Mouse (Mus musculus) CD8-positive naive resting alpha-beta T cell, adult 2 months (primary cell): ENCODE data around the gene Gbp10.
"Not testable (repeated sequence)": the region's sequence is repeated elsewhere in the genome, so short reads cannot be mapped to it uniquely, and the experiment has no call there.

Experiments used
- DNase-seq, 2 experiments: peaks; one replicate each; pipeline ENCODE4 v3.0.0; 2022; ENCODE audit warnings: low read depth in 2 of 2, low spot score in 2 of 2

Gbp10 gene

GRCm38 (mm10) chr5:105239483-105240047, at the start of gene Gbp10:
Gene Gbp10 (minus strand): TSS chr5:105239533.
- DNase-seq, result peak; percentile 8 to 14

- DNase-seq, result not testable (repeated sequence)
Measured at GRCm38 (mm10) chr5:105260673-105261072, 21.3 kb upstream of the Gbp10 start.

DNA sequence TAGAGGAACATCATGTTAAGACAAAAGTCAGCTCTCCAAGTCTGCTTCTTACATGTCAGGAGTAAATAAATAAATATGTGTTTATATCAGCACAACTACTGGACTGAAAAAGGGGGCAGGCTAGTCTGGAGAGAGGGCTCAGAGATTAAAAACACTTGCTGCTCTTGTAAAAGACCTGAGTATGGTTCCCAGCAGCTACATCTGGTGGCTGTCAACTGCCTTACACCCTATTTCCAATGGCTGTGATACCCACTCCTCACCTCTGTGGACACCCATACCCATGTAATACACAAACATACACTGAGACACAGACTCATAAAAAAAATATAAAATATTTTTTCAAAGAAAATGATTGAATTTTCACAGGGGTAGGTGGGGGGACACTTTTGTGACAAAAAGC, 13.2 kb upstream of the Gbp10 start:
- DNase-seq, result no peak

DNA sequence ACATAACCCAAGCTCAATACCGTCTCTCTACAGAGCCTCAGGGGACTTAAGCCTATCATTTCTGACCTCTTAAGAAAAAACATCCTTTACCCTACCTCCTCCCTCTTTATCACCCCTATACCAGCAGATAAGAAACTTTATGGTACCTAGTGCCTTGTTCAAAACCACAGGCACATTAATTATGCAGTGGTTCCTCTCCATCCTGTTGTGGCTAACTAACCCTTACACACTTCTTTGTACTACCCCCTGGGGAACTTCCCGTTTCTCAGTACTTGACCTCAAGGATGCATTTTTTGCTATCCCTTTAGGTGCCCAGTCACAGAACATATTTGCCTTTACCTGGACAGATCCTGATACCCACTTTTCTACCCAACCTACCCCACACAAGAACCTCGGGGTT, 5.4 kb upstream of the Gbp10 start:
- DNase-seq, result not testable (repeated sequence)

GRCm38 (mm10) chr5:105240982-105241381, 1.6 kb upstream of the Gbp10 start:
- DNase-seq, result not testable (repeated sequence)

GRCm38 (mm10) chr5:105238402-105238801, 931 bp downstream of the Gbp10 start:
- not testable (repeated sequence) for DNase-seq

- not testable (repeated sequence) for DNase-seq
Measured at GRCm38 (mm10) chr5:105236040-105236439, 3.3 kb downstream of the Gbp10 start.

GRCm38 (mm10) chr5:105208957-105209356, 30.4 kb downstream of the Gbp10 start:
- DNase-seq, result not testable (repeated sequence)

DNA sequence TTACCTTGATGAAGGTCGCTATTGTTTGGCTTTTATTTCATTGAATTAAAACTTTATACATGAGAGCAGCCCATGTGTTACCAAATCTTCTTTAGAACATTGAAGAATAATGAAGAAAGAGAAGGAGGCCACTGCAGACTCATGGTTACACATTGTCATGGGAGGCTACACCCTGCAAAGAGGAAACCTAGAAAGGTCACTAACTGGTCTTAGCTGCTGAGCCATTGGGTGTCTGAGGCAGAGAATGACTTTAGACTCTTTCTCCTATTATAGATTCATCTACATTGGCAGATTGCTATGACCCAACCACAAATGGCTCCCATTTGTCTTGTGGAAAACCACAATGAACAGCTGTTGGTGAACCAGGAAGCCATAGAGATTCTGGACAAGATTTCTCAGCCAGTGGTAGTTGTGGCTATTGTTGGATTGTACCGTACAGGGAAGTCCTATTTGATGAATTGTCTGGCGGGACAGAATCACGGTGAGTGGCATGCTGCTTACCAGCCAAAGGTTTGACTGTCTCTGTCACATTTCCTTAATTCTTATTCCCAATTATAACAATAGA, 38.5 kb downstream of the Gbp10 start:
- DNase-seq, result not testable (repeated sequence)

GRCm38 (mm10) chr5:105199149-105199548, 40.2 kb downstream of the Gbp10 start:
- not testable (repeated sequence) for DNase-seq

DNA sequence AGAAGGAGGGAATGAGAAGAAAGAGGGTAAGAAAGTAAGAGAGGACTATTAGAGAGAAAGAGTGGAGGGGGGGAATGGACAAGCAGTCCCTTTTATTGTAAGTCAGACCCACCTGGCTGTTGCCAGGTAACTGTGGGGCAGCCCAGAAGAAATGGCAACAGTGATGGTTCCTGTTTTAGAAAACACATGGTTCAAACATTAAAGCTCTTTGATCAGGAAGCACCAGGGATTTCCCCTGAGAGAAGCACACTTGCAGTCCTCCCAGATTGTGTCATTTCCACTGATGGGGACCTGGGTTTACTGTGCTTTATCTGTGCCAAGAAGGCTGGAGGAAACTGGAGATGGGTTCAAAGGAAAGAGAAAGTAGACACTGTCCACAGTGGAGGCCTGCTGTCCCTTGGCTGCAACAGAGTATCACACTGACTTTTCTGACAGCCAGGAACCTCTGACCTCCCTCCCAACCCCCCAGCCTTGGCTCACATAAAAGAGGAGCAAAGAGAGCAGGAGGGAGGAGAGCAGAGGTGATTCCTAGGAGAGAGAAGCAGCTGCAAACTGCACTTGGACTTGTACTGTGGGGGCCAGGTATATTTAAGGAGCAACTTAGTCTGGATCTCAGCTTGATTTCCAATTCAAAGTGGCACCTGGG, 41.3 kb downstream of the Gbp10 start:
- not testable (repeated sequence) for DNase-seq

DNA sequence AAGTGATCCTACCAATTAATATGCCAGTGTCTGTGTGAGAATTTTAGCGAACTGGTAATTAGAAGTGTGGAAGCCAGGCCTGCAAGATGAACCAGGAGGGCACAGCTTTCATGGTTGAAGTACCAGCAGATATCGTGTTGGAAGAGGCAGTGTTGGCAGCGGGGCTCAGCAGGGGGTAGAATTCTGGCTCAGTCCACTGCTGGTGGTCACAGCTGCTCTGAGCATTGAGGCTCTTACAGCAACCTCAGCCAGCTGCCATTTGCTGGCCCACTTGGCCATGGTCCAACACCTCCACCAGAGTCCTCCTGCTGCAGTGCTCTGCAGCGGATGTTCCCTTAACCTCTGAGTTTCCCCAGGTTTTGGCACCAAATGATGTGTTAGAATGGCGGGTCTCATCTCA, 43.0 kb downstream of the Gbp10 start:
- DNase-seq, result not testable (repeated sequence)

DNA sequence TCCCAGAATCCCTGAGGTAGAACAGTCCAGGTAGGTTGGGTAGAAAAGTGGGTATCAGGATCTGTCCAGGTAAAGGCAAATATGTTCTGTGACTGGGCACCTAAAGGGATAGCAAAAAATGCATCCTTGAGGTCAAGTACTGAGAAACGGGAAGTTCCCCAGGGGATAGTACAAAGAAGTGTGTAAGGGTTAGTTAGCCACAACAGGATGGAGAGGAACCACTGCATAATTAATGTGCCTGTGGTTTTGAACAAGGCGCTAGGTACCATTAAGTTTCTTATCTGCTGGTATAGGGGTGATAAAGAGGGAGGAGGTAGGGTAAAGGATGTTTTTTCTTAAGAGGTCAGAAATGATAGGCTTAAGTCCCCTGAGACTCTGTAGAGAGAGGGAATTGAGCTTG, 46.8 kb downstream of the Gbp10 start:
- not testable (repeated sequence) for DNase-seq

GRCm38 (mm10) chr5:105181446-105181845, 57.9 kb downstream of the Gbp10 start:
- DNase-seq, result no peak
